Mouse (Mus musculus) heart, postnatal 0 days (tissue): ENCODE results near the gene Rps11. TPM values are rescaled to one million over a fixed set of nuclear protein-coding genes. Genes with fewer than 3 reads are reported as not detected.
"Not testable (repeated sequence)": the region's sequence is repeated elsewhere in the genome, so short reads cannot be mapped to it uniquely, and the experiment has no call there.

Experiments used
- ATAC-seq: fragments of 200-750 bp; cut with Nextera tagmentation; 2 replicates; pipeline ENCODE4 v1.8.0; 2017; ENCODE audit warnings: low read depth, moderate number of reproducible peaks, moderate library complexity; ENCODE audit not compliant: insufficient read depth
- DNase-seq: peaks from one replicate; pipeline ENCODE4 v3.0.0-alpha.2; 2016; ENCODE audit warnings: low spot score
- H3K27ac ChIP-seq: fragments of 300-500 bp; sonication (generic); 2 replicates; pipeline ENCODE4 v1.5.1; 2014; ENCODE audit warnings: low read depth, mild to moderate bottlenecking
- H3K27me3 ChIP-seq: fragments of 300-500 bp; sonication (generic); 2 replicates; pipeline ENCODE4 v1.6.1; 2014; ENCODE audit warnings: low read length, mixed read lengths; ENCODE audit not compliant: control insufficient read depth, insufficient read depth
- H3K36me3 ChIP-seq: fragments of 300-500 bp; sonication (generic); replicated peaks from 2 replicates; pipeline ENCODE4 v1.6.1; 2014; ENCODE audit warnings: low read length, mixed read lengths; ENCODE audit not compliant: control insufficient read depth, insufficient read depth
- H3K4me1 ChIP-seq: fragments of 300-500 bp; sonication (generic); 2 replicates; pipeline ENCODE4 v1.6.1; 2014; ENCODE audit warnings: antibody characterized with exemption; ENCODE audit not compliant: control insufficient read depth, insufficient read depth
- H3K4me2 ChIP-seq: fragments of 300-500 bp; sonication (generic); 2 replicates; pipeline ENCODE4 v1.6.1; 2014; ENCODE audit warnings: low read depth, mild to moderate bottlenecking, low read length, moderate library complexity
- H3K4me3 ChIP-seq: fragments of 300-500 bp; sonication (generic); 2 replicates; pipeline ENCODE4 v1.5.1; 2014; ENCODE audit warnings: low read depth, low read length
- H3K9ac ChIP-seq: fragments of 300-500 bp; sonication (generic); replicated peaks from 2 replicates; pipeline ENCODE4 v1.6.1; 2014; ENCODE audit warnings: low read depth, low read length, mixed read lengths
- H3K9me3 ChIP-seq: fragments of 300-500 bp; sonication (generic); replicated peaks from 2 replicates; pipeline ENCODE4 v1.6.1; 2016; ENCODE audit warnings: low read length; ENCODE audit not compliant: control insufficient read depth
- CTCF ChIP-seq: IDR thresholded peaks from 2 replicates; pipeline ENCODE4 v1.5.1; 2016; ENCODE audit warnings: antibody characterized with exemption, control low read depth, low read depth
- EP300 ChIP-seq: IDR thresholded peaks from 2 replicates; pipeline ENCODE4 v1.6.1; 2016; ENCODE audit warnings: antibody characterized with exemption, low read depth
- WGBS: fragments of 180-500 bp; shearing (Covaris S2); extraction: QIAGEN DNeasy Blood & Tissue Kit; methylation state at CpG from one replicate; pipeline ENCODE4 v1.1.7; 2014; 5-methylcytosine and 5-hydroxymethylcytosine counted together
- polyA plus RNA-seq: library from polyadenylated mRNA; unstranded; fragments of >200 nt; fragmentation: Nextera tagmentation; extraction: Ambion mirVana; gene quantifications from 2 replicates; pipeline ENCODE4 v1.2.1, GENCODE M21; 2015
- total RNA-seq: library from RNA; depleted of rRNA; stranded (reverse); fragments of >200 nt; gene quantifications from 2 replicates; pipeline ENCODE4 v1.2.3, GENCODE M21; 2014; ENCODE audit warnings: low replicate concordance

Rps11 gene
- total and polyA plus RNA-seq, 2 experiments from 2014 or later = 730 to 1,247 TPM

GRCm38 (mm10) chr7:45126844-45127699, 2.8 kb upstream of the Rps11 start:
- WGBS = 23% methylated on average over 21 of the region's 21 CpGs
- TF ChIP-seq EP300 = no peak
- TF ChIP-seq CTCF = no peak
- DNase-seq (no peak), ATAC-seq (no peak)
- Histone ChIP-seq H3K27ac (peak overlapping the region; percentile 84), H3K36me3 (peaks cover 32% of the 10 kb centered on the region), H3K27me3 (no peaks in the 10 kb centered on the region), H3K4me2 (peak overlapping the region; percentile 87), H3K4me3 (peak overlapping the region; percentile 75), H3K4me1 (peaks cover 32% of the 10 kb centered on the region), H3K9me3 (no peaks in the 10 kb centered on the region), H3K9ac (peak overlapping the region; percentile 90; the same call in 1 of the 2 replicates)

GRCm38 (mm10) chr7:45126147-45126843, 2.1 kb upstream of the Rps11 start:
- ATAC-seq (no peak), DNase-seq (no peak)
- Histone ChIP-seq H3K9ac (0 out of 2 replicates have a peak overlapping the region, but pooled peaks have one; percentile 23), H3K36me3 (peaks cover 40% of the 10 kb centered on the region), H3K4me1 (peaks cover 32% of the 10 kb centered on the region), H3K9me3 (no peaks in the 10 kb centered on the region), H3K27ac (0 out of 2 replicates have a peak overlapping the region, but pooled peaks have one; percentile 13), H3K4me3 (no peak overlapping the region), H3K4me2 (peak overlapping the region; percentile 87), H3K27me3 (no peaks in the 10 kb centered on the region)
- no peak for TF ChIP-seq EP300
- no peak for TF ChIP-seq CTCF
- WGBS = 72% methylated on average over 17 of the region's 17 CpGs

GRCm38 (mm10) chr7:45125649-45126048, 1.4 kb upstream of the Rps11 start:
- H3K4me3 ChIP-seq, H3K9ac ChIP-seq, H3K4me2 ChIP-seq: not testable (repeated sequence)

GRCm38 (mm10) chr7:45125144-45125600, 933 bp upstream of the Rps11 start:
- ATAC-seq = no peak
- H3K4me1 ChIP-seq = peaks cover 32% of the 10 kb centered on the region
- H3K27me3 ChIP-seq = no peaks in the 10 kb centered on the region
- TF ChIP-seq CTCF = no peak
- no peak for TF ChIP-seq EP300
- H3K36me3 ChIP-seq = peaks cover 51% of the 10 kb centered on the region
- H3K27ac ChIP-seq = peak overlapping the region; percentile 73
- H3K9ac ChIP-seq = no peak overlapping the region
- 40% methylated on average over 7 of the region's 7 CpGs for WGBS
- DNase-seq = no peak
- H3K4me3 ChIP-seq = no peak overlapping the region
- no peaks in the 10 kb centered on the region for H3K9me3 ChIP-seq
- no peak overlapping the region for H3K4me2 ChIP-seq

More at GRCm38 (mm10) chr7:45125649-45126048, 1.4 kb upstream of the Rps11 start:
- H3K27ac ChIP-seq, ATAC-seq, H3K9me3 ChIP-seq, H3K27me3 ChIP-seq, DNase-seq: not testable (repeated sequence)
- peaks cover 46% of the 10 kb centered on the region for H3K36me3 ChIP-seq
- WGBS = 70% methylated on average over 5 of the region's 5 CpGs
- H3K4me1 ChIP-seq = peaks cover 32% of the 10 kb centered on the region

GRCm38 (mm10) chr7:45123186-45123570, 1.1 kb downstream of the Rps11 start:
- H3K27me3 ChIP-seq = no peaks in the 10 kb centered on the region
- no peak for TF ChIP-seq CTCF
- no peak for TF ChIP-seq EP300
- H3K9me3 ChIP-seq = no peaks in the 10 kb centered on the region
- H3K36me3 ChIP-seq = peaks cover 63% of the 10 kb centered on the region
- DNase-seq = no peak
- peak overlapping the region; percentile 82 for H3K4me3 ChIP-seq
- peak overlapping the region; percentile 96 for H3K4me2 ChIP-seq
- peak overlapping the region; percentile 93 for H3K9ac ChIP-seq
- ATAC-seq = no peak
- H3K4me1 ChIP-seq = peaks cover 24% of the 10 kb centered on the region
- 18% methylated on average over 12 of the region's 12 CpGs for WGBS
- peak overlapping the region; percentile 89 for H3K27ac ChIP-seq
